Mouse (Mus musculus) B cell, adult 2 months (primary cell): Measurements from ENCODE around the gene Cdh6.

Source experiments
- DNase-seq, 2 experiments: peaks; one replicate each; pipeline ENCODE4 v3.0.0; 2022

Gene Cdh6

DNA sequence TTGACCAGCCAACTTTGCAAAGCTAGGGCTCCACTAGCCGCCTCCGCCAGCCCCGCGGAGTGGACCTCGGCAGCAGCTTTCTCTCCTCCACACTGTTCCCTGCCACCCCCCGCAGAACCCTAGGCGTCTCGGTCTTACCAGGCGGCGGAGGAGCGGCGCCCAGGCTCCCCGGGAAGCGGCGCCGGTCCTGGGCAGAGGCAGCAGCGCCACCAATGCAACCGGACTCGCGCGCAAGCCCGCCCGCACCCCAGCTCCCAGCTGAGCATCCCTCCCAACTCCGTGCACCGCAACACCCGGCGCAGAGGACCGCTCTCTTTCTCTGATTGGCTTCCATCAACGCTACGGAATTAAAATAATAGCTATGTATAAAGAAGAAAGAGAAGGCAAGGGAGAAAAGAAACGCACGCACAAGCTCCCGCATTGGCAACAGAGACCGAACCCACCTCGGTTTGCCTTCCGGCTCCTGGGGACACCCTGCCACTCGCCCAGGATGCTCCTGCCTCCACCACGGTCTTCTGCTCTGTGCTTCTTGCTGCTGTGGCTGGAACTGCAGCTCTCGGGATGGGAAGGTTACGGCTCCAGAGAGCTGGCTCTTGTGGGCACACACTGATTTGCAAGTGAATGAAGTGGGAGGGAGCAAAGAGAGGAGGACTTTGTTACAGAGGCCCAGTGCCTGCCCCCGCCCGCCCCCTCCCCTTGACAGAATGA, at the start of gene Cdh6:
Cdh6 (minus strand) TSS at position 605 of the 708 bp plus-strand sequence.
- no peak for DNase-seq

GRCm38 (mm10) chr15:13219727-13220454, 46.4 kb upstream of the Cdh6 start:
- no peak for DNase-seq

DNA sequence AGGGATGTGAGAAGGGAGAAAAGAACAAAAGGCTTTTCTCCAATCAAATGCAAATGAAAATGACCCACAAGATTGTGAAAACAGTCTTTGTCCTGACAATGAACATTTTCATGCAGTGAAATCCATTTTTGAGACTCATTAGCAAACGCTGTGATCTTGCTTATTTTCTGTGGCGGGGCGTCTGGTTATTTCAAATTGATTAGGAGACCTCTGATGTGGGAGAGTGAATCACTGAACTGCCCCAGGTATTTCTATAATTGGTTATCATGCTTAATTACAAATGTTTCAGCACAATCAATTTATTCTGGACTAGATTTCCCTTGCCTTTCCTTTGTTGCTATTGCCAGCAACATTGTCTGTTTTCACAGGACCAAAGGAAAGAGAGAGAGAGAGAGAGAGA, 44.3 kb upstream of the Cdh6 start:
- DNase-seq, result no peak

DNA sequence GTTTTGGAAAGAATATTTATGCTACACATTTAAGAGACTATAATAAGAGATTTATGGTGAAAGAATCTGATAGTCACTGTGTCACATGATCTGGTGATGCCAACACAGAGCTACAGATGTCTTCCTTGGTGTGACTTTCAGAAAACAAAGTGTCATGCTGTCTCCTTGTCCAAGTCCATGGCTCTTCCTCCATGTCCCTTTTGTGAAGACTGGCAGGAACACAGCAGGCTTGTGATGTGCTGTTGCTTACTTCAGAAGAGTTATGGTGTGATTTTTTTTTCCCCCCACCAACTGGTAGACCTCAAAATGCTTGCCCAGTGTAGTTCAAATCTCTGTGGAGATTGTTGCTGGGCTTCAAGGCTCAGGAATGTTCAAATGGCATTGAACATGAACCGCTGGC, 43.7 kb upstream of the Cdh6 start:
- DNase-seq, result no peak

DNA sequence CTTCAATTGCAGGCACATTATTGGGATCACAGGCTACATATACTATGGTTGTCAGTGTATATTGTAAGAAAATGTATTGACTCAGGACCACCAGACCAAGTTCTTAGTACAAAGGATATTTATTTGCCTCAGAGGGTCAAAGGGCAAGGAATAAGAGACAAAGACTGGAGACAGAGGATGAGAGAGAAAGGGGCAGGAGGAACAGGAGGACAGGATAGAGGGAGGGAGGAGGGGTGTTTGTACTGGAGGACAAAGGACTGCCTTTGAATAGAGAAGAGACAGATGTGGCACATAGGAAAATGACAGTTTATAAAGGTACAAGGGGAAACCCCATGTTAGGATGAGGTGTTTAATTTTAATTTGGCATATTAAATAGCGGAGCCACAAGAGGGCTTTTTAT, 39.5 kb upstream of the Cdh6 start:
- DNase-seq, result no peak

GRCm38 (mm10) chr15:13212027-13212685, 38.7 kb upstream of the Cdh6 start:
- DNase-seq, result no peak

- no peak for DNase-seq
These were observed 36.7 kb upstream of the Cdh6 start for GRCm38 (mm10) chr15:13210186-13210585.

DNA sequence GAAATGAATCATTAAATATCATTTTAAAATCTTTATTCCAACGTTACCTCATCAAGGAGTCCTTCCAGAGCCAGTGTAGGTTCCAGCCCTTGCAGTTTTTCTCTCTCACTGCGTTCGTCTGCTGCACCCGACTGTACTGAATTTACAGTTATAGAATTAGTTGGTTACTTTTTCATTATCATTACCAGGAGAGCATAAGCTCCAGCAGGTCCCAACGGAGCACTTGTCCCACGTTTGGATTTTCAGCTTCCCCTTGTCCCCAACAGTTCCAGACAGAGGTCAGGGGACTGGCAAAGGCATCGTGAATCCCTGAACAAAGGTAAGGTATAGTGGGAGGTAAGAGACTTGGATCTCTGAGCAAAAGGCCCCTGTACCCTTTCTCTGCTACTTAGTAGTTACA, 35.2 kb upstream of the Cdh6 start:
- no peak for DNase-seq

GRCm38 (mm10) chr15:13196237-13196636, 22.8 kb upstream of the Cdh6 start:
- no peak for DNase-seq

DNA sequence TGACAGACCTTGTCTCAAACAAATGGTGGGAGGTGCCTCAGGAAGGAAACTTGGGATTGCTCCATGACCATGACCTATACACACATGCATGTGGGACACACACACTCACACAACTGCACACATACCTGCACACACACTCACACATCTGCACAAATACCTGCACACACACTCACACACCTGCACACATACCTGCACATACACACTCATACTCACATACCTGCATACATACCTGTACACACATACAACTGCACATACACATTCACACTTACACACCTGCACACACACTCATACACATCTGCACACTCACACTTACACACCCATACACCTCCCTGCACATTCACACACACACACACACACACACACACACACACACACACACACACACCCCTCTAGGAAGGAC, 20.6 kb upstream of the Cdh6 start:
- no peak for DNase-seq

- DNase-seq, result no peak
These were observed 19.6 kb upstream of the Cdh6 start for GRCm38 (mm10) chr15:13193076-13193475.

GRCm38 (mm10) chr15:13183661-13184060, 10.2 kb upstream of the Cdh6 start:
- DNase-seq, result no peak

DNA sequence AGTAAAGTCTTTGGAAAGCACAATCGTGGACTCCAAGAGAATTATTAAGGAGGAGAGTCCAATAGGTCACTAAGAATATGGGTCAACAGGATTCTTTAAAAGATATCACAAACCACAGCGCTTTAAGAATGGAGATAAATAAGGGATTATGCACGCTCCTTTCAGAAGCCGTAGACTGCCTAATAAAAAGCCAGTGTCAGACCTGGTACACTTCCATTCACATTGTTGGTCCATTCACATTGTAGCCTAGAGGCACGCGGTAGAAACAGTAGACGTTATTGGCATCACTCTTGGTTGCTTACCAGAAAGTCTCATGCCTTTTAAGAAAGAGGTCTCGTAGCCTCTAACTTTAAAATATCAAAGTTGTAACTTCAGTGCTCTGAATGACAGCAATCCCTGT, 8.0 kb upstream of the Cdh6 start:
- DNase-seq, result no peak

GRCm38 (mm10) chr15:13181014-13181413, 7.5 kb upstream of the Cdh6 start:
- no peak for DNase-seq

DNA sequence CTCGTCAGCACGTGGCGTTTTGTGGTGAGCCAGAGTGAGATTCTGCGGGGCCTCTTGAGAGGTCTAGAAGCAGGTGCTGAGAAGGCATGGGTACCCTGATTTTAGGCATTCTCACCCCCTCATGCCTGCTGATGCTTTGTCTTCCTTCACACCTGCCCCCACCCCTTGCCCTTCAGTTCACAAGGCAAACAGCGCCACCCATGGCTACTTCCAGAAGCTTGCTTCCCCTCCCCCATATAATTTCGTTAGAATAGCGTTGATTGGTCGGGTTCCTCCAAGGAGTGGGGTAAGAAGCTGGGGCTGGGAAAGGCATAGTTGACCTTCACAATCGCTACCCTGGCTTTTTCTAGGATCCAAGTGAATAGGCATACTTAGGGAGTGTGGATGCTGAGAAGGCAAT, 2.5 kb upstream of the Cdh6 start:
- no peak for DNase-seq

DNA sequence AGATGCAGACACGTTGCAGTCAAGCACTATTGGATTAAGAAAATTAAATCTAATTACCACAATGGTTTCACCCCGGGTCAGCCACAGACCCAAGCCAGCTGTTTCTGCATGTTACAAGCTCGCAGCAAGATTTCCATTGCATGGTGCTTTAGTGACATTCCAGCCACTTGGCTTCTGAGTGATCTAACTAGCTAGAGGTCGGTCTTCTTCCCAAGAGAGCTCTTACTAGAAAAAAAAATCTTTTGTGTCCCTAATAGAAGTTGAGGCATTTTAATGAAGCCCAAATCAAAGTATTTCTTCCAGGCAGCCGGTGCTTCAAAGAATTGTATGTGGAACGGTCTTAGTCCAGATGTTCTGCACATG, 1.1 kb upstream of the Cdh6 start:
- DNase-seq, result no peak

GRCm38 (mm10) chr15:13173840-13174617, 554 bp upstream of the Cdh6 start:
- DNase-seq, result no peak

DNA sequence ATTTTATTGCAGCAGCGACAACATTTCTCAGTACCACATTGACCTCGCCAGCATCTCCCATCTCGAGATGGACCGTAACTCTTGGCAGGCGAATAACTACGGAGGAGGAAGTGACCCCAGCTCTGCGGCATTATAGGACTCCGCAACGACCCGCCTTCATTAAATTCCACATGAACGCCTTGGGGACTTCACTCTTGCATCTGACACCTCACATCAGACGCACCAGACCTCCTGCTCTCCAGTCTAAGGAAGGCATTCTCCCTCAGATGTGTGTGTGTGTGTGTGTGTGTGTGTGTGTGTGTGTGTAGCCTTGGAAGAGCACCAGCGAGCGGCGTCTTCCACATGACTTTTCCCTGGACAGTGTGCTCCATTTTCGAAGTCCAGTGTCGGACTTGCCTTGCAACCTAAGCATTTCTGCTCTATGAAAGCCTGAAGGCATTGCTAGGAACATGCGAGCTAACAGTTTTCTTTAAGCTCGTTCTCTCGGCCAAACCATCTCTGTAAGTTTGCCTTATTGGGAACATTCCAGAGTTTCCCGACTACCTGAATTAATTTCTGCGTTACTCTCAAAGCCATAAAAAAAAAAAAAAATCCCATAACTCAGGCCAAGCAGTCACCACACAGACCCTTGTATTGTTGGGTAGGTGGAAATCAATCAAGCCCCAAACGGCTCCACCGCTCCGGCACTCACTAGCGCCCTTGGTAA, 957 bp downstream of the Cdh6 start:
- DNase-seq, result no peak

GRCm38 (mm10) chr15:13171486-13172364, 1.8 kb downstream of the Cdh6 start:
- no peak for DNase-seq

- DNase-seq, result no peak
These were observed 8.2 kb downstream of the Cdh6 start for GRCm38 (mm10) chr15:13165094-13165885.

DNA sequence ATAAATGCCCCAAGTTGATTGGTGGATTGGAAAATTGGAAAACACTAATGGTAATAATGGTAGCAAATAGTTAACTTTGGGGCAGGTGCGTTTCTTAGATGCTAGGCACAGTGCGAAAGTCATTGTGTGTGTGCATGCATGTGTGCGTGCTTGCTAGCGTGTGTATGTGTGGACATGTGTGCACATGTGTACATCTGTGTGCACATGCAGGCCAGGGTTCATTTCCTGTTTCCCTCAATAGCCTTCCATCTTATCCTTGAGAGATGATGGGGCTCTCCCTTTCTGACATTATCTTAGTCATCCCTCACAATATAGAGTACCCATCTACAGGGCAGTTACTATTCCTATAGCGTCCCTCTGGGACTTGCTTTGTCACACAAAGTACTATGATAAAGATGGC, 17.7 kb downstream of the Cdh6 start:
- no peak for DNase-seq
